8 mouse cellular contexts compared by ENCODE assay signal in the genomic region with DNA sequence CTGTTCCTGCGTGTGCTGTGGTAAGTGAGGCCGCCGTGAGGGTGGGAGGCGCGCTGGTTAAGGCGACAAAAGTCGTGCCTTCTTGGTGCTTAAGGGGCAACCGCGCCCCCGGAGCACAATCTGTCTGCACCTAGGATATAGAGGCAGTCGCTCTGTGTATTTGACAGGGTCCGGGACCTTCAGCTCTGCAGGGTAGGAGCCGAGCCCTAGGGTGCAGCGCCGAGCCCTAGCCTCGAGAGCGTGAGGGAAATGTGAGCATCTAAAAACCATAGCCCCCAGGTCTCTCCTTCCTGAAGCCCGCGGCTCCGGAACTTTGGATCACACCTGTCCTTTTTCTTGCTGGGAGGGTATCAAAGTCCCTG. TPM values are rescaled to one million over a fixed set of nuclear protein-coding genes. Genes with fewer than 3 reads are reported as not detected.
A peak's percentile ranks its signal among the peaks of the same experiment; 100 is the strongest.
DNase-seq lines count a peak whose midpoint lies in the region; ATAC-seq and TF ChIP-seq lines count a peak whose summit lies in the region.

No protein-coding gene starts in this region.

- no peaks in the 10 kb centered on the region for H3K9me3 ChIP-seq in heart, embryonic 16.5 days (replicated peaks; ENCODE audit: control insufficient read depth, low read length)
- H3K9me3 ChIP-seq in hindbrain, embryonic 15.5 days: no peaks in the 10 kb centered on the region
- H3K9me3 ChIP-seq in midbrain, embryonic 11.5 days (ENCODE audit: control insufficient read depth, low read length): no peaks in the 10 kb centered on the region

- ATAC-seq in heart, embryonic 16.5 days (replicated peaks; ENCODE audit: extremely low read depth, insufficient read depth, low FRiP score): peak; percentile 45
- peak; percentile 71; the same call in 1 of the 2 replicates for ATAC-seq in hindbrain, embryonic 15.5 days (ENCODE audit: low FRiP score, low read depth)
- peak; percentile 66 for ATAC-seq in midbrain, embryonic 11.5 days (ENCODE audit: low FRiP score)

- H3K36me3 ChIP-seq in heart, embryonic 16.5 days (ENCODE audit: control insufficient read depth, insufficient read depth): no peaks in the 10 kb centered on the region
- H3K36me3 ChIP-seq in hindbrain, embryonic 15.5 days: peaks cover 19% of the 10 kb centered on the region
- H3K36me3 ChIP-seq in midbrain, embryonic 11.5 days (ENCODE audit: control insufficient read depth, insufficient read depth, low read length): 0 out of 2 replicates have a peak, but pooled peaks cover 2% of the 10 kb centered on the region

- H3K9ac ChIP-seq in heart, embryonic 16.5 days (ENCODE audit: low read length): peak overlapping the region; percentile 80
- H3K9ac ChIP-seq in hindbrain, embryonic 15.5 days: peak overlapping the region; percentile 63
- peak overlapping the region; percentile 76 for H3K9ac ChIP-seq in midbrain, embryonic 11.5 days (ENCODE audit: low read length)

- WGBS in heart, embryonic 16.5 days: 0% methylated on average over 20 of the region's 20 CpGs
- under 1% methylated on average over 20 of the region's 20 CpGs for WGBS in bone marrow, adult 2 months
- under 1% methylated on average over 20 of the region's 20 CpGs for WGBS in hindbrain, embryonic 15.5 days
- under 1% methylated on average over 20 of the region's 20 CpGs for WGBS in midbrain, embryonic 11.5 days

- peak overlapping the region; percentile 69 for H3K4me3 ChIP-seq in heart, embryonic 16.5 days (ENCODE audit: low read length)
- peak overlapping the region; percentile 82 for H3K4me3 ChIP-seq in bone marrow, adult 2 months (replicated peaks; ENCODE audit: control insufficient read depth, low read depth, low read length)
- peak overlapping the region; percentile 62 for H3K4me3 ChIP-seq in hindbrain, embryonic 15.5 days
- peak overlapping the region; percentile 67 for H3K4me3 ChIP-seq in midbrain, embryonic 11.5 days (ENCODE audit: low read depth, low read length)

- peak overlapping the region; percentile 97 for H3K4me2 ChIP-seq in heart, embryonic 16.5 days (ENCODE audit: low read depth, low read length)
- H3K4me2 ChIP-seq in hindbrain, embryonic 15.5 days: peak overlapping the region; percentile 70
- peak overlapping the region; percentile 76 for H3K4me2 ChIP-seq in midbrain, embryonic 11.5 days

- no peak for TF ChIP-seq POLR2A in bone marrow, adult 2 months (IDR thresholded peaks at IDR 0.05; ENCODE audit: borderline replicate concordance, control insufficient read depth, low read depth, low read length)

- TF ChIP-seq CTCF in bone marrow, adult 2 months (IDR thresholded peaks at IDR 0.05; ENCODE audit: control insufficient read depth, insufficient read depth, low read length): no peak

- peak overlapping the region; percentile 47 for H3K27ac ChIP-seq in heart, embryonic 16.5 days (ENCODE audit: low read length)
- peak overlapping the region; percentile 79 for H3K27ac ChIP-seq in bone marrow, adult 2 months (ENCODE audit: control insufficient read depth, insufficient read depth, low read depth, low read length, poor library complexity)
- H3K27ac ChIP-seq in hindbrain, embryonic 15.5 days (replicated peaks): peak overlapping the region; percentile 67
- H3K27ac ChIP-seq in midbrain, embryonic 11.5 days (ENCODE audit: low read depth, low read length): no peak overlapping the region

- intact Hi-C loops in heart, postnatal 14 days (cut with DNase I): no loop called here

- H3K4me1 ChIP-seq in heart, embryonic 16.5 days (ENCODE audit: control insufficient read depth, insufficient read depth, low read length): peaks cover 10% of the 10 kb centered on the region; the same call in 1 of the 2 replicates
- no peaks in the 10 kb centered on the region; the same call in 1 of the 2 replicates for H3K4me1 ChIP-seq in bone marrow, adult 2 months (ENCODE audit: control insufficient read depth, insufficient read depth, low read length)
- peaks cover 17% of the 10 kb centered on the region for H3K4me1 ChIP-seq in hindbrain, embryonic 15.5 days (replicated peaks)
- H3K4me1 ChIP-seq in midbrain, embryonic 11.5 days (ENCODE audit: control insufficient read depth, insufficient read depth, low read length): peaks cover 5% of the 10 kb centered on the region; the same call in 1 of the 2 replicates

- DNase-seq in heart, postnatal 14 days: no peak
- no peak for DNase-seq in midbrain, embryonic 11.5 days (ENCODE audit: low spot score, missing footprints)
- no peak for DNase-seq in cerebellum, postnatal 14 days
- no peak for DNase-seq in adrenal gland, adult 8-10 months
- no peak for DNase-seq in natural killer cell, adult 2 months (ENCODE audit: low spot score in 2 of 2)

- H3K27me3 ChIP-seq in heart, embryonic 16.5 days (ENCODE audit: control insufficient read depth, insufficient read depth, low read length): no peaks in the 10 kb centered on the region
- H3K27me3 ChIP-seq in hindbrain, embryonic 15.5 days: no peaks in the 10 kb centered on the region
- no peaks in the 10 kb centered on the region for H3K27me3 ChIP-seq in midbrain, embryonic 11.5 days (ENCODE audit: control insufficient read depth, insufficient read depth, low read length)

RNA-seq across cellular contexts. Expression of a gene that starts 0.4 kb away (rescaled TPM):
- polyA plus RNA-seq in heart, embryonic 16.5 days (2015; fragmentation: Nextera tagmentation; extraction: Ambion mirVana): 8.9 and 9.3 TPM in 2 replicates
- 1 to 10 TPM; 7.7 to 7.9 TPM for total RNA-seq in heart, postnatal 14 days (2021)
- 11.3 and 12.4 TPM in 2 replicates for polyA plus RNA-seq in bone marrow, adult 2 months (2011; ENCODE audit: insufficient read depth, insufficient read length, low replicate concordance, missing spikeins)
- 20.7 and 21.4 TPM in 2 replicates for polyA plus RNA-seq in hindbrain, embryonic 15.5 days (2015; fragmentation: Nextera tagmentation; extraction: Ambion mirVana)
- 9.5 and 10.1 TPM in 2 replicates for polyA plus RNA-seq in midbrain, embryonic 11.5 days (2014; fragmentation: Nextera tagmentation; extraction: Ambion mirVana)
- total RNA-seq in adrenal gland, adult 8-10 months (2022): 10 to 100 TPM; 21.6 to 27.5 (median 25.4) TPM
